Mouse (Mus musculus) cerebellum, adult (tissue): ENCODE measurements around the gene Vmn1r46.
"Not testable (repeated sequence)": the region's sequence is repeated elsewhere in the genome, so short reads cannot be mapped to it uniquely, and the experiment has no call there.

Source experiments
- ATAC-seq: cut with Nextera tagmentation; 2 replicates; pipeline ENCODE4 v1.9.2; 2017; ENCODE audit warnings: mild to moderate bottlenecking, moderate library complexity, mixed read lengths; ENCODE audit not compliant: insufficient number of reproducible peaks, low FRiP score, low TSS enrichment

Gene Vmn1r46

DNA sequence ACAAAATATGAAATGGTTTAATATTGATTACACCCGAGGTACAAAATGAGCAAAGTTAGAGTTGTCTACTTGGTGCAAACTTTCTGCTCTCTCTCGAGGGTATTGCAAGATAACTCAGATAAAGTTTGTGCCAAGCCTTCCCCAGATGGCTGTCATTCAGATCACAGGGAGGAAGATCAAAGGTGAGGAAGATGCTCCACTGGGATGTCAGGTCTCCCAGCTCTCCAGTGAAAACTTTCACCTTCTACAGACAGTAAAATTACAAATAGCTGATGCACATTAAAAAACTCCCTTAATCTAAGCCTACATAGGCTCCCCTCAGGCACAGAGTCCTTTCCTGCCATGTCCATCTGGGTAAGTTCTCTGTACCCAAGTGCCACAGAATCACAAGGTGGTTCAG, at the start of gene Vmn1r46:
TSS of gene Vmn1r46 (plus strand) at position 301 of the 400 bp plus-strand sequence.
- ATAC-seq, result no peak

DNA sequence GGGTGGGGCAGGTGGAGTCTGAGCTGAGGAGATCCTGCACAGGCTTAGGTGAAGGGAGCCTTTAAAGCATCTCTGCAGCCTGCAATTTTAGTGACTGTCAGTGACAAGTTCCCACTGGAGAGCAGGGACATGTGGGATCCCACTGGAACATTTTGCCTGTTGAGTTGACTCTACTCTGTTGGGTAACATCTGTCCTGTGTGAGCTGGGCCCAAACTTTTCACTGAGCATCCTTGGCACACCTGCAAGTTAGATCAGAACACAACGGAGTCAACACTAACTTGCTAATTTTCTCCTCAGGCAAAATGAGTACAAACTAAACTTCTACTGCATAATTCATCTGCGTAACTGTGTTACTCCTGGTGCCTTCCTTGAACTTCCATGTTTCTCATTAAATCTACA, 28.6 kb upstream of the Vmn1r46 start, which contains the start of gene Vmn1r45:
TSS of gene Vmn1r45 (minus strand) at position 101 of the 400 bp plus-strand sequence.
- ATAC-seq, result not testable (repeated sequence)

DNA sequence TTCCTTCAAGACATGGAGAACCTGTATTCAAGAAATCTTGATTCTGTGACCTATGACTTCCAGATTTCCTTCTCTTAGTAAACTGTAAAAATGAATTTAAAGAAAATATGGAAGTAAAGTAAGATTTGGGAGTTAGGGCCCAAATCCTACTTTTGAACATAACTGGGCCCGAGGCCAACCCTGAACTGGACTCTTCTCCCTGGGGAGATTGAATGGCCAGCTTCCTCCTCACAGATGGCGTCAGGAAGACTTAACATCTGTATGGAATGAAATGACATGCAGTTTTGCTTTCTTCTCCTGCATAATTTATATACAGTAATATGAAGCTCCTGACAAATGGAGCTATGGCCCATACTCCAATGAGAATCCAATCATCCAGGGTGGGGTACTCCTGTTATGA, 28.2 kb upstream of the Vmn1r46 start:
- ATAC-seq, result no peak

DNA sequence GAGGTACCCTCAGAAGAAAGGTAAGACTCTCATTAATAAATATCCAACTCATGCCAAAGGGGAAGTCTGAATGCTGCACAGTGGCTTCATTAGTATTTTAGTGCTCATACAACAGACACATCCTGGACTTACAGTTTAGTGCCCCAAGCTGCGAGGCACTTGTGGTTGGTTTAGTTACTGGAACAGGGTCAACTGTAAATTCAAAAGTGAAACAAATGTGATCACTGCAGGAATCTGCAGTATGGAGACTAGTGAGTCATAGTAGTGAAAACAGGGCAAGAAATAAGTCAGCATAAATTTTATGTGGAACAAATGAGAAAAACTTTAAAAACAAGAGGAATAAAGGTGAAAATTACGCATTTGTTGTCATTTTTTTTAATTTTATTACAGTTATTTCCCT, 15.6 kb upstream of the Vmn1r46 start:
- ATAC-seq, result no peak

DNA sequence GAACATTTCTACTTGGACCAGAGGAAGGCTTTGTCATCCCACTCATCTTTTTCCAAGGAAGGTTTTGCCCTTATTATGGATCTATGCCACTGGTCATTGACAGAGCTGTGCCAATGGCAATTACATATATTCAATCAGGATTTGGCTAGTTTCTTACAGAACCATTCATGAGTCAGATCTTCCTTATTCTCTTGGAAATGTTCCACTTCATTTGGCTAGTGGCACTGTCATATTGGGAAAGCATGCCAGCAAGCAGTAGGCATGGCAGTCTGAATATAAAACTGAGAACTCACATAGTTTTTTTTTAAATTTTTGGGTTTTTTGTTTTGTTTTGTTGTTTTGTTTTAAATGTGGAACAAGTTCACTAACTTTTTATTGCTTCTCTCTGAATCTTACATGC, 2.8 kb upstream of the Vmn1r46 start:
- no peak for ATAC-seq

DNA sequence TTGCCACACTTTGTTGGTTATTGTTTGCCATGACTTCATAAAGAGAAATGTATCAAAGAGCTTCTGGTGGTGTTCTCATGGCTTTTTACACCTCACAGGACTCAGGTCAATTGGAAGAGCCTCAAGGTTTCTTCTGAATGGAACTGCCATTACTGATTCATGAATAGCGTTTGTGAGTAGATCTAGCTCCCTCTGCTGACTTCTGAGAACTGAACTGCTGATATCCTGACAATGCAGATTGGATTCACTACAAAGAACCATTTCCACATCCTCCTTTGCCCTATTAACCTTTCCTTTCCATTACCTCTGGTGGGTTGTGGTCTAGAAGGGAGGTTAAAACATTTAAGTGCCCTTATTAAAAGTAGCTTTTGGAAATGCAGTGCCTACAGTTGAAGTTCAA, 16.9 kb downstream of the Vmn1r46 start:
- ATAC-seq, result no peak

DNA sequence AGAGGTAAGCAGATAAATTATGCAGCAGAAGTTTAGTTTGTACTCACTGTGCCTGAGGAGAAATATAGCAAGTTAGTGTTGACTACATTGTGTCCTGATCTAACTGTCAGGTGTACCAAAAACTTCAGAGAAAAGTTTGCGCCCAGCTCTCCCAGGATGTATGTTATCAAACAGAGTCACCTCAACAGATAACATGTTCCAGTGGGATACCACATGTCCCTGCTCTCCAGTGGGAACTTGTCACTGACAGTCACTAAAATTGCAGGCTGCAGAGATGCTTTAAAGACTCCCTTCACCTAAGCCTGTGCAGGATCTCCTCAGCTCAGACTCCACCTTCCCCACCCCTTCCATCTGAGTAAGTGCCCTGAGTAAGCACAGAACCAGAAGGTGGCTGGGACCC, 46.7 kb downstream of the Vmn1r46 start, which contains the start of gene Vmn1r47:
TSS of gene Vmn1r47 (plus strand) at position 301 of the 400 bp plus-strand sequence.
- not testable (repeated sequence) for ATAC-seq
